Mouse (Mus musculus): ENCODE measurements at regions not wholly inside any gene's neighbourhood (a gene's known extent, or its start where the extent isn't known, plus 50 kb on each side); places are given as distances from the start of the nearest gene placed in this dataset.

DNA sequence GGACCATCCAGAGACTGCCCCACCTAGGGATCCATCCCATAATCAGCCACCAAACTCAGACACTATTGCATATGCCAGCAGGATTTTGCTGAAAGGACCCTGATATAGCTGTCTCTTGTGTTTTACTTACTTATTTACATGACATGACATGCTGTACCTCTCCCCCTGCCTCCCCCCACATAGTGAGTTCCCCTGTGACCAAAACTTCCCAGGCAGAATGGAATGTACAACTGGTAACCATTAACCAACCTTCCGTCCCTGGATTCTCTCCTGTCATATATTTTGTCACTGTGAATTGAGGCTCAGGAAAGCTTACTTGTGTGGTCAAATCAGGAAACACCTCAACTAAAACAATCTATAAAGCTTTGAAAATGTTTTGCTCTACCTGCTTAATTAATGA is 669.4 kb downstream of the Brinp1 start:
- Histone ChIP-seq H3K36me3 (ENCODE audit: control insufficient read depth, insufficient read depth, low read length) (no peaks in the 10 kb centered on the region), H3K4me1 (ENCODE audit: control insufficient read depth, insufficient read depth, low read length) (no peaks in the 10 kb centered on the region), H3K4me3 (replicated peaks; ENCODE audit: low read depth, low read length) (no peak overlapping the region), H3K4me2 (ENCODE audit: low read length) (no peak overlapping the region), H3K9me3 (ENCODE audit: control insufficient read depth, low read length) (no peaks in the 10 kb centered on the region), H3K27ac (replicated peaks; ENCODE audit: low read depth, low read length) (no peak overlapping the region), H3K27me3 (ENCODE audit: control insufficient read depth, insufficient read depth, low read length) (no peaks in the 10 kb centered on the region), H3K9ac (replicated peaks; ENCODE audit: low read length) (no peak overlapping the region)
- WGBS: 88% methylated on average over 1 of the region's 1 CpGs
- ATAC-seq (ENCODE audit: low FRiP score, low TSS enrichment): no peak
- no peak for DNase-seq

- Histone ChIP-seq H3K9me3 (ENCODE audit: control insufficient read depth, low read length) (no peaks in the 10 kb centered on the region), H3K4me1 (ENCODE audit: control insufficient read depth, insufficient read depth, low read length) (no peaks in the 10 kb centered on the region), H3K9ac (replicated peaks; ENCODE audit: low read length) (no peak overlapping the region), H3K4me2 (ENCODE audit: low read length) (no peak overlapping the region), H3K4me3 (replicated peaks; ENCODE audit: low read depth, low read length) (no peak overlapping the region), H3K27ac (replicated peaks; ENCODE audit: low read depth, low read length) (no peak overlapping the region), H3K27me3 (ENCODE audit: control insufficient read depth, insufficient read depth, low read length) (no peaks in the 10 kb centered on the region), H3K36me3 (ENCODE audit: control insufficient read depth, insufficient read depth, low read length) (no peaks in the 10 kb centered on the region)
- ATAC-seq (ENCODE audit: low FRiP score, low TSS enrichment): no peak
- DNase-seq: no peak
- WGBS: 89% methylated on average over 1 of the region's 1 CpGs
Observed at GRCm38 (mm10) chr4:68280903-68281302, 673.3 kb downstream of the Brinp1 start.

- H3K36me3 ChIP-seq (ENCODE audit: control insufficient read depth, insufficient read depth, low read length): no peaks in the 10 kb centered on the region
- no peak for ATAC-seq (ENCODE audit: low FRiP score, low TSS enrichment)
- H3K9ac ChIP-seq (replicated peaks; ENCODE audit: low read length): no peak overlapping the region
- H3K9me3 ChIP-seq (ENCODE audit: control insufficient read depth, low read length): no peaks in the 10 kb centered on the region
- H3K4me2 ChIP-seq (ENCODE audit: low read length): no peak overlapping the region
- H3K4me3 ChIP-seq (replicated peaks; ENCODE audit: low read depth, low read length): no peak overlapping the region
- WGBS: 87% methylated on average over 3 of the region's 3 CpGs
- H3K4me1 ChIP-seq (ENCODE audit: control insufficient read depth, insufficient read depth, low read length): no peaks in the 10 kb centered on the region
- DNase-seq: no peak
- no peak overlapping the region for H3K27ac ChIP-seq (replicated peaks; ENCODE audit: low read depth, low read length)
- H3K27me3 ChIP-seq (ENCODE audit: control insufficient read depth, insufficient read depth, low read length): no peaks in the 10 kb centered on the region
Observed at GRCm38 (mm10) chr4:68275063-68275708, 679.0 kb downstream of the Brinp1 start.
